Mouse (Mus musculus) heart, embryonic 12.5 days (tissue): ENCODE measurements around the gene Mrpl1. TPM values are rescaled to one million over a fixed set of nuclear protein-coding genes. Genes with fewer than 3 reads are reported as not detected.
A peak's percentile ranks its signal among the peaks of the same experiment; 100 is the strongest.

Experiments used
- ATAC-seq: fragments of 200-750 bp; cut with Nextera tagmentation; 2 replicates; pipeline ENCODE4 v1.8.0; 2017; ENCODE audit warnings: moderate TSS enrichment, moderate library complexity; ENCODE audit not compliant: insufficient number of reproducible peaks, low FRiP score
- H3K27ac ChIP-seq: fragments of 300-500 bp; sonication (generic); 2 replicates; pipeline ENCODE4 v1.5.1; 2016; ENCODE audit warnings: mild to moderate bottlenecking, moderate library complexity; ENCODE audit not compliant: poor library complexity, severe bottlenecking
- H3K27me3 ChIP-seq: fragments of 300-500 bp; sonication (generic); replicated peaks from 2 replicates; pipeline ENCODE4 v1.6.1; 2016; ENCODE audit warnings: mild to moderate bottlenecking, moderate library complexity
- H3K36me3 ChIP-seq: fragments of 300-500 bp; sonication (generic); 2 replicates; pipeline ENCODE4 v1.6.1; 2016; ENCODE audit warnings: mild to moderate bottlenecking, moderate library complexity
- H3K4me1 ChIP-seq: fragments of 300-500 bp; sonication (generic); replicated peaks from 2 replicates; pipeline ENCODE4 v1.6.1; 2016; ENCODE audit warnings: mild to moderate bottlenecking
- H3K4me2 ChIP-seq: fragments of 300-500 bp; sonication (generic); 2 replicates; pipeline ENCODE4 v1.6.1; 2016; ENCODE audit warnings: mild to moderate bottlenecking, moderate library complexity
- H3K4me3 ChIP-seq: fragments of 300-500 bp; sonication (generic); 2 replicates; pipeline ENCODE4 v1.5.1; 2016; ENCODE audit warnings: mild to moderate bottlenecking
- H3K9ac ChIP-seq: fragments of 300-500 bp; sonication (generic); 2 replicates; pipeline ENCODE4 v1.6.1; 2016; ENCODE audit warnings: mild to moderate bottlenecking, moderate library complexity
- H3K9me3 ChIP-seq: fragments of 300-500 bp; sonication (generic); replicated peaks from 2 replicates; pipeline ENCODE4 v1.6.1; 2016; ENCODE audit warnings: mild to moderate bottlenecking, moderate library complexity
- WGBS: fragments of 180-500 bp; shearing (Covaris S2); methylation state at CpG from one replicate; pipeline ENCODE4 v1.1.7; 2016; 5-methylcytosine and 5-hydroxymethylcytosine counted together
- polyA plus RNA-seq: library from polyadenylated mRNA; unstranded; fragments of >200 nt; fragmentation: Nextera tagmentation; extraction: Ambion mirVana; gene quantifications from 2 replicates; pipeline ENCODE4 v1.2.1, GENCODE M21; 2016

Mrpl1 gene
- 25.0 and 26.4 TPM in 2 replicates for polyA plus RNA-seq

DNA sequence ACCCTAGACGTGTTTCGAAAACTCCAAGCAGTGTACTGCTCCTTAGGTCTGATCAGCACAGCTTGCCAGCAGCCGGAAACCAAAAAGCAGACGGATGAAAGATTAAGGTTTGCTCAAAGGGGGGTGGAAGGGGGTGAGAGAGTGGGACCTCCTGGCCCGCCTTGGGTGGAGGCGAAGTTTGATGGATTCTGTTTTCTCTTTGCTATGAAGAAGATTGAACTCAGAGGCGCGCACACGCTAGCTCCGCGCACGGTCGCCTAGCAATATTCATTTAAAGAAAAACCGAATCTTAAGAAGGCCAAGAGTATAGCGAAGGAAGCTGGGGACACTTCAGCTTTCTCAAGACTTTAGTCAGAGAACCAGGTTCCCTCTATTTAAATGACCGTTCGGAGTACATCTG is at the start of gene Mrpl1:
Mrpl1 (plus strand) TSS at position 35 of the 400 bp plus-strand sequence.
- Histone ChIP-seq H3K4me1 (peaks cover 9% of the 10 kb centered on the region), H3K36me3 (peaks cover 8% of the 10 kb centered on the region), H3K4me2 (peak within 1 kb of the TSS; percentile 68), H3K27me3 (no peaks in the 10 kb centered on the region), H3K9ac (peak within 1 kb of the TSS; percentile 82), H3K27ac (peak within 1 kb of the TSS; percentile 81), H3K9me3 (no peaks in the 10 kb centered on the region), H3K4me3 (peak within 1 kb of the TSS; percentile 83)
- 3% methylated on average over 17 of the region's 17 CpGs for WGBS
- peak; percentile 73 for ATAC-seq

DNA sequence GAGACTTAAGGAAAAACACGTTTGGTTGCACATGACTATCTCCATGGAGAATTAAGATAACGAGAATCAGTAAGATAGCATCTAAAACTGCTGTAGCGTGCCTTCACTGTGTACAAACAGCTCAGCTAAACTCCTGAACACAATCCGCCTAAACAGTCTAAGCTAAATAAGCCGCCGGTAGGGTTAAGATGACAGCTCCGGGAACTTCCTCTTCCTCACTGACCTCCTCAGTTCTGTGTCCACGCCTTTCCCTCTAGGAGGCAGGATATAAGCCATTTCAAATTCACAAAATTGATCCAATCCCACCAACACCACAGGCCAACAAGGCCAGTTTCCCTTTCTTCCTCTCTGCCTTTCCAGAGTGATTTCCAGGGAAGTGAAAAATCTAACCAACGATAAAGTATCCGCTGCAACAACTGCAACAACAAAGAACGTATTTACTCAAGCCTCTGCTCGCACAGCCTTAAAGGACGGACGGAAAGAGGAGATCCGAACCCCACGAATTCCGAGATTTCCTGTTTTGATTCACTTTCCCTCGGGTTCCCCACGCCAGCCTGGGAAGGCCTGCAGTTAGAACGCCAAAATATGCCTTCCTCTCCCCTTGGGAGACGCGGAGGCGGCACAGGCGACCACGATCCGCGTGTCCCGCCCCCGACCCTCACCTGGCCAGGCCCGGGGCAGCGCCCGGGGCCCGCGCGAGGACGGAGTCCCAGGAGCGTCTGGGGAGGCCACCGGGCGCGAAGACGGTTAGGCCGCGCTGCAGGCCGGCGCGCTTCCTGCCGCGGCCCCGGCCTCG is 48.6 kb upstream of the Mrpl1 start:
- H3K4me2 ChIP-seq: peak overlapping the region; percentile 75
- H3K27me3 ChIP-seq: no peaks in the 10 kb centered on the region
- H3K27ac ChIP-seq: peak overlapping the region; percentile 99
- H3K9me3 ChIP-seq: 0 out of 2 replicates have a peak, but pooled peaks cover 2% of the 10 kb centered on the region
- peaks cover 14% of the 10 kb centered on the region for H3K4me1 ChIP-seq
- WGBS: under 1% methylated on average over 50 of the region's 50 CpGs
- peak overlapping the region; percentile 97 for H3K9ac ChIP-seq
- H3K36me3 ChIP-seq: no peaks in the 10 kb centered on the region
- ATAC-seq: no peak
- peak overlapping the region; percentile 91 for H3K4me3 ChIP-seq

DNA sequence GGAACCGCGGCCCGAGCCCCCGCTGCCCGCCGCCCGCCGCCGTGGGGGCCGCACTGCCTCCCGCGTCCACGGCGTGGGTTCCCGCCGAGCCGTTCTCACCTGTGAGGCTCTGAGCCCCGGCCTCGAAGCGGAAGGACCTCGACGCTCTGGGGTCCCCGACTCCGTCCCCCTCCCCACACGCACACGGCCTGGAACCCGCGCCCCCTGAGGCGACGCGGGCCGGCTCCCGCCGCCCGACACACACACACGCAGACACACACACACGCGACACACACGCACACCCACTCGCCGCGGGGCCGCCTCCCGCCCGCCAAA is 48.1 kb upstream of the Mrpl1 start:
- H3K27ac ChIP-seq: peak overlapping the region; percentile 99
- under 1% methylated on average over 41 of the region's 45 CpGs for WGBS
- no peak; the same call in 1 of the 2 replicates for ATAC-seq
- H3K36me3 ChIP-seq: no peaks in the 10 kb centered on the region
- peak overlapping the region; percentile 75 for H3K4me2 ChIP-seq
- H3K27me3 ChIP-seq: no peaks in the 10 kb centered on the region
- H3K4me1 ChIP-seq: peaks cover 14% of the 10 kb centered on the region
- H3K9ac ChIP-seq: peak overlapping the region; percentile 97
- H3K4me3 ChIP-seq: peak overlapping the region; percentile 91
- H3K9me3 ChIP-seq: 0 out of 2 replicates have a peak, but pooled peaks cover 2% of the 10 kb centered on the region

DNA sequence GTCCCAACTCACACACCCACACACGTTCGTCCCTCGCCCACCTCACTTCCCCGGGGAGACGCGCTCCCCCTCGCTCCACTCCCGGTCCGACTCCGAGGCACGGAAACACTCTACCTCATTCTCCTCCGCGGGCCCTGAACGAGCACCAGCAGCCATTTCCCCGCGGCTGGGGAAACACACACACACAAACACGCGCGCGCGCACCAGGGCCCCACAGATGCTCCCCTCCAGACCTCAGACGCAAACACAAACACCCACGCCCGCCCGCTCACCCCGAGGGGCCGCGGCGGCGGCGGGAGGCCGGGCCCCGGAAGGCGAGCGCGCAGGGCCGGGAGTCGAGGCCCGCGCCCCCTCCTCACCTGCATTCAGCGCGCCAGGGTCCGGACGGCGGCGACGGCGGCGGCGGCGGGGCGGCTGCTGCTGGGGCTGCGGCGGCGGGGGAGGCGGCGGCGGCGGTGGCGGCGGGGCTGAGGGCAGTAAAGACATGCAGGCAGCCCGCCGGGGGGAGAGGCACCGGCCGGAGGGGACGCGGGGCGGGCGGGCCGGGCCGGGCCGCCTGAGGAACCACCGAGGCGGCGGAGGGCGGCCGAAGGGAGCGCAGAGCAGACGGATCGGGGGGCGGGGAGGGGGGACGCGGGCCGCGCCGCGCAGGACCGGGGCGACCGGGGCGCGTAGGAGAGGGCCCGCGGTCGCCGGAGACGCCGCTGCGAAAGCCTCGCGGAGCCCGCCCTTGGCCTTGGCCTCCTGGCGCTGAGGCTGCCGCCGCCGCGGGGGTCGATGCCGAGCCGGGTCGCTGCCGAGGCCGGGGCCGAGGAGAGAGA is 47.5 kb upstream of the Mrpl1 start:
- Histone ChIP-seq H3K4me3 (peak overlapping the region; percentile 91), H3K9me3 (0 out of 2 replicates have a peak, but pooled peaks cover 4% of the 10 kb centered on the region), H3K4me2 (peak overlapping the region; percentile 75), H3K9ac (peak overlapping the region; percentile 97), H3K27me3 (no peaks in the 10 kb centered on the region), H3K36me3 (no peaks in the 10 kb centered on the region), H3K4me1 (peaks cover 14% of the 10 kb centered on the region), H3K27ac (peak overlapping the region; percentile 99)
- 1% methylated on average over 97 of the region's 114 CpGs for WGBS
- peak; percentile 58 for ATAC-seq

DNA sequence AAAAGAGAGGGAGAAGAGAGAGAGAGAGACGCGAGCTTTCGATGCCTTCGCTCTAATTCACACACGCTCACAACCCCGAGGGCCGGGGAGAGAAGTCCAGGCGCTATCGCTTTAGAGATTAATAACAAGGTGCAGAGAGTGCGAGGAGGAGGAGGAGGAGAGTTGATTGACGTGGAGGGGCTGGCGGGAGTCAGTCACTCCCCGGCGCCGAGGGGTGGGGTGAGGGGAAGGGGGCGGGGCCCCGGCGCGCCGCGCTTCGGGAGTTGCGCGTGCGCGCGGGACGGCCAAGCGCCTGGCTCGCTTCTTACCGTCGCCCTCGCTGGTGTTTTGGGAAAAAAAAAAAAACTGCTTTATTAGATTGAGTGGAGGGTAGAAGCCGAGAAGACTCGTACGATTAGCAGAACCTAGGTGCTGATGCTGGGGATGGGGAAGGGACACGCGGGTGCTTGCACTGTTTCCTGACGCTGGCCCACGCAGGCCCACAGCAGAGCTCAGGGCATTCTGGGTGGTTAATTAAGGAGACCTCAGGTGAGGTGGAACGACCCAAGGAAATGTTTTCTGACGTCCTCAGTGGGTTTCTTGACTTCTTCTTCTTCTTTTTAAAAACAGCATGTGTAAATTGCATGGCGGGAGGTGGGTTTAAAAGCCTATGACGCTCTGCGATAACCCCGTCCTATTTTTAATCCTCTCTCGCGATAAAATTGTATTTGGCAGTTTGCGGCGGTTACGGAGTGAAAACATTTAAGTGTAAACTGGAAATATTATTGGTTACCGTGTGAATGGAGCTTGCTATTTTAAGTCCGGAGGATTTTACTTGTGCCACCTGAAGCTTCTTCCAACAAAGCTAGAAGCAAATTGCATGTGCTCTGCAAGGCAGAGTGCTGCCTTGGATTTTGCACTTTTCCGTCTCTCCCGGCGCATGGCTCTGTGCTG is 46.6 kb upstream of the Mrpl1 start:
- peak; percentile 95 for ATAC-seq
- Histone ChIP-seq H3K4me1 (peaks cover 14% of the 10 kb centered on the region), H3K4me3 (peak overlapping the region; percentile 91), H3K27ac (peak overlapping the region; percentile 99), H3K36me3 (no peaks in the 10 kb centered on the region), H3K9ac (peak overlapping the region; percentile 97), H3K4me2 (peak overlapping the region; percentile 75), H3K9me3 (0 out of 2 replicates have a peak, but pooled peaks cover 5% of the 10 kb centered on the region), H3K27me3 (no peaks in the 10 kb centered on the region)
- WGBS: under 1% methylated on average over 56 of the region's 56 CpGs

DNA sequence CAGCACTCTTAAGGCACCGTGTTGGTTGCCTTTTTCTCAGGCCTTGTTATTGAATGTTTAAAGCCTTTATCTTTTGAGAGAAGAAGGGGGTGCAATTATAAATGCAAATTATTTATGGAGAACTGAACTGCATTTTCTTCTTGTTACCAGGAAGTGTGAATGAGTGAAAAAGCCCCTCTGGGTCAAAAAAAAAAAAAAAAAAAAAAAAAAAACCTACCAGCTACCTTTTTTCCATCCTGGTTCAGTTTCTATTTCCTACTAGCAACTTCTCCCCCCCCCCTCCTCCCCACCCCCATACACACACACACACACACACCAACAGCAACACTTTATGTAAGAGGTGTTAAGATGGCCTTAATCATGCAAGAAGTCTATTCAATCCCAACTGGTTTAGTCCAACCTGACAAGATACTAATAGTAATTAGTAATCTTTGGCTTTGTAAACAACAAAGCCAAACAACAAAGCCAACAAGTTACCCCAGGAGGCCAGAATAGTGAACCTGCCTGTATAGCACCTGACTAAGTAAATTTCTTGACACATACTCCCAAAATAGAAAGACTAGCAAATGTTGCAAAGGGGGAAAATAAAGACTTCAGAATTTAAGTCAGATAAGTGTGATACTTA is 45.8 kb upstream of the Mrpl1 start:
- Histone ChIP-seq H3K27ac (peak overlapping the region; percentile 99), H3K27me3 (no peaks in the 10 kb centered on the region), H3K36me3 (no peaks in the 10 kb centered on the region), H3K4me3 (peak overlapping the region; percentile 91), H3K9ac (peak overlapping the region; percentile 70), H3K4me1 (peaks cover 14% of the 10 kb centered on the region), H3K9me3 (0 out of 2 replicates have a peak, but pooled peaks cover 5% of the 10 kb centered on the region), H3K4me2 (peak overlapping the region; percentile 75)
- ATAC-seq: no peak
- WGBS: 2% methylated on average over 1 of the region's 1 CpGs

DNA sequence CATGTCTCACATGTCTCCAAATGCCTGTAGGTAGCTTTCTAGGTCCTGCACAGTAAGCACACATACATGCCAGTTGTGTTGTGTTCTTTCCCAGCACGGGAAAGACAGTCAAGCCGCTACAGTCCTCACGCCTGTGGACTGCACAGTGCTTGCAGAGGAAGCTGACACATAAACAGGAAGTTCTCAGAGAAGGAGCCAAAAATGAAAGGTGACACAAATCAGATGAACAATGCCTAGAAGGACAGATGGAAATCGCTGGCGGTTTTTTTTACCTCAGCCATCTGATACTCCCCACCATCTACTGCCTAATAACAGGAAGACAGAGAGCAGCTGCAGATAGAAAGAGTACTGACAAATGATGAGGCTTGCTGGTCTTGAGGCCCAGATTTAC is 45.3 kb upstream of the Mrpl1 start, which contains the start of gene Cnot6l:
Cnot6l (minus strand) TSS at position 151 of the 391 bp plus-strand sequence.
- H3K4me1 ChIP-seq: peaks cover 14% of the 10 kb centered on the region
- no peaks in the 10 kb centered on the region for H3K27me3 ChIP-seq
- 0 out of 2 replicates have a peak, but pooled peaks cover 3% of the 10 kb centered on the region for H3K9me3 ChIP-seq
- H3K27ac ChIP-seq: peak within 1 kb of the TSS; percentile 99
- no peaks in the 10 kb centered on the region for H3K36me3 ChIP-seq
- H3K9ac ChIP-seq: peak within 1 kb of the TSS; percentile 70
- 38% methylated on average over 5 of the region's 5 CpGs for WGBS
- H3K4me2 ChIP-seq: peak within 1 kb of the TSS; percentile 75
- peak within 1 kb of the TSS; percentile 91 for H3K4me3 ChIP-seq
- no peak for ATAC-seq

DNA sequence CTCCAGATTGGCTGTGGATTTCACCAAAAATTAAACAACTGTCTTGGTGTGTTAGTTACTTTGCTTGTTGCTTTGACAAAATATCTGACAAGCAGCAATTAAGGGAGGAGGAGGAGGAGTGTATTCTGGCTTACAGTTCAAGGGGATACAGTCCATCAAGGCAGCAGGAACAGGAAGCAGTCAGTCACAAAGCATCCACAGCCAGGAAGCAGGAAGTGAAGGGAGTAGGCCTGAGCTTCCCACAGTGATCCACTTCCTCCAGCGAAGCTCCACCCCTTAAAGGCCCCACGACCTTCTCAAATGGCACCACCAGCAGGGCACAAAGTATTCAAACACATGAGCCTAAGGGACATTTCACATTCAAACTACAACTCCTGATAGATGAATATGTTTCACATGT is 42.5 kb upstream of the Mrpl1 start:
- no peaks in the 10 kb centered on the region for H3K27me3 ChIP-seq
- 79% methylated on average over 2 of the region's 2 CpGs for WGBS
- H3K4me1 ChIP-seq: peaks cover 8% of the 10 kb centered on the region
- H3K9ac ChIP-seq: no peak overlapping the region
- no peak for ATAC-seq
- 0 out of 2 replicates have a peak, but pooled peaks cover 3% of the 10 kb centered on the region for H3K9me3 ChIP-seq
- no peaks in the 10 kb centered on the region for H3K36me3 ChIP-seq
- no peak overlapping the region for H3K4me2 ChIP-seq
- H3K4me3 ChIP-seq: no peak overlapping the region
- no peak overlapping the region for H3K27ac ChIP-seq

DNA sequence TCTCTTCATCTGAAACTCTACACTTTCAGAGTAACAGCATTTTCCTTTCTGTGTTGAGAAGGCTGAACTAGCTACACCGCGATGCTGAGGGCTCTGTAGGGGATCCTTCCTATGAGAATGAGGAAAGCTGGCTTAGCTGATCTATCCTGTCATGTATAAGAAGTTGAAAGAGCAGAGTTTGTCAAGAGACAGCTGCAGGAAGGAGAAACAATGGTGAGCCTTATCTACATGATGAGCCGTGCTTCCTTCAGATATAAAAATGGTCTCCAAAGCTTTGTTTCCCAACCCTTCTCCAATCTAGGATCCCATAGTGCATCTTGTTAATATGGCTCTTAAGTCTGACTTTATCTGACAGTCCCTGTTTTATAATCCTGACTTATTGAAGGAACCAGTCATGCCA is 38.9 kb upstream of the Mrpl1 start:
- H3K4me1 ChIP-seq: no peaks in the 10 kb centered on the region
- H3K4me3 ChIP-seq: no peak overlapping the region
- no peaks in the 10 kb centered on the region for H3K27me3 ChIP-seq
- no peak for ATAC-seq
- no peak overlapping the region for H3K4me2 ChIP-seq
- 49% methylated on average over 3 of the region's 3 CpGs for WGBS
- no peak overlapping the region for H3K27ac ChIP-seq
- H3K9ac ChIP-seq: no peak overlapping the region
- H3K36me3 ChIP-seq: no peaks in the 10 kb centered on the region
- H3K9me3 ChIP-seq: 0 out of 2 replicates have a peak, but pooled peaks cover 3% of the 10 kb centered on the region

DNA sequence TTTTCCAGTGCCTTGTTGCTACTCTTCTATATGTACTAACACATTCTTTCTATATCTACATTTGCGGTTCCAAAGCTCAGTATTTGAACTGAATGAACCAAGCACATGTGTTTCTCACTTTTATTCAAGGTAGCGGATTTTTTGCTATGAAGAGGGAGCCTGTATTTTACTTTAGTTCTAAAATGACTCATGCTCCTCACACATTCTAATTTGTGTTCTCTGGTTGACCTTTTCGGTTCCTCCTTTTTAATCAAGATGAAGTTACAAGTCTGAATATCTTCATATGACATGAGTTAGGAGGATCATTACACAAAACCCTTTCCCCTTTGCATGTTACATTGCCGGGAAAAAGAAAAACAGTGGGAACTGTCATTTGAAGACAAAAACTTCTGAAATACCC is 37.5 kb upstream of the Mrpl1 start:
- Histone ChIP-seq H3K27me3 (no peaks in the 10 kb centered on the region), H3K4me3 (no peak overlapping the region), H3K4me1 (no peaks in the 10 kb centered on the region), H3K9me3 (0 out of 2 replicates have a peak, but pooled peaks cover 1% of the 10 kb centered on the region), H3K36me3 (no peaks in the 10 kb centered on the region), H3K27ac (no peak overlapping the region), H3K4me2 (no peak overlapping the region), H3K9ac (no peak overlapping the region)
- 90% methylated on average over 4 of the region's 4 CpGs for WGBS
- ATAC-seq: no peak
